Mouse (Mus musculus): Measurements from ENCODE around the gene Ccdc163.

Gene Ccdc163

GRCm38 (mm10) chr4:116707666-116708065 lies 643 bp upstream of the Ccdc163 start:
- no peak for DNase-seq

GRCm38 (mm10) chr4:116708791-116709390 lies 582 bp downstream of the Ccdc163 start:
- DNase-seq: no peak

DNA sequence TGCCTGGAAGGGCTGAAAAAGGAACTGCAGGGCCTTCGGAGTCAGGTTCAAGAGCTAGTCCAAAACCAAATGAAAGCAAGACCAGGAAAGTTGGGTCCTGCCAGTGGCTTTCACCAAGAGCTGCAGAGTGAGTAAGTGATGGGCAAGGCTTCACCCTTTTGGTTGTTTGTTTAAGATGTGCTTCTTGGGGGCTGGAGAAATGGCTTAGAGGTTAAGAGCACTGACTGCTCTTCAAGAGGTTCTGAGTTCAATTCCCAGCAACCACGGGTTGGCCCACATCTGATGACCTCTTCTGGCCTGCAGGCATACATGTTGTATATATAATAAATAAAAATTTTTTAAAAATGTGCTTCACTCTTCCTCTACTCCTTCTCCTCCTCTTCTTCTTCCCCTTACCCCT lies 1.8 kb downstream of the Ccdc163 start:
- DNase-seq: no peak

DNA sequence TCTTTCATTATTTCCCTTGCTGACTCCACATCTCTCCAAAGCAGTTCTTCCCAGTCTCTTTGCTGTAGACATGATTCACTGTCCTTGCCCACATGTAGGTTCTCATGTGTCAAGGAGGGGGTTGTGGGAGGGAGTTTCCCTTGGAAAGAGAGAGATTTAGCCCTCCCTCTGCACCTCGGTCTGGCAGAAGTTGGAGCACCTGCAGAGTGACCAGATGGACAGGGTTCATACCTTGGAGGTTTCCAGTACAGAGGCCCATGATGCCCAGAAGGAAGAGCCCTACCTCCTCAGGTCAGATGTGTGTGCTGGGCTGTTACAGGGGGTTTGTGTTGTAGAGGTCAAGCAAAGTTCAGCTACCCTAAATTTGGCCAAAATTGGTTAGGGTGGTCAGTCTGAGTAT lies 4.2 kb downstream of the Ccdc163 start:
- DNase-seq: no peak

- DNase-seq: peak; percentile 78
These were observed 11.1 kb downstream of the Ccdc163 start for GRCm38 (mm10) chr4:116719396-116719795.

DNA sequence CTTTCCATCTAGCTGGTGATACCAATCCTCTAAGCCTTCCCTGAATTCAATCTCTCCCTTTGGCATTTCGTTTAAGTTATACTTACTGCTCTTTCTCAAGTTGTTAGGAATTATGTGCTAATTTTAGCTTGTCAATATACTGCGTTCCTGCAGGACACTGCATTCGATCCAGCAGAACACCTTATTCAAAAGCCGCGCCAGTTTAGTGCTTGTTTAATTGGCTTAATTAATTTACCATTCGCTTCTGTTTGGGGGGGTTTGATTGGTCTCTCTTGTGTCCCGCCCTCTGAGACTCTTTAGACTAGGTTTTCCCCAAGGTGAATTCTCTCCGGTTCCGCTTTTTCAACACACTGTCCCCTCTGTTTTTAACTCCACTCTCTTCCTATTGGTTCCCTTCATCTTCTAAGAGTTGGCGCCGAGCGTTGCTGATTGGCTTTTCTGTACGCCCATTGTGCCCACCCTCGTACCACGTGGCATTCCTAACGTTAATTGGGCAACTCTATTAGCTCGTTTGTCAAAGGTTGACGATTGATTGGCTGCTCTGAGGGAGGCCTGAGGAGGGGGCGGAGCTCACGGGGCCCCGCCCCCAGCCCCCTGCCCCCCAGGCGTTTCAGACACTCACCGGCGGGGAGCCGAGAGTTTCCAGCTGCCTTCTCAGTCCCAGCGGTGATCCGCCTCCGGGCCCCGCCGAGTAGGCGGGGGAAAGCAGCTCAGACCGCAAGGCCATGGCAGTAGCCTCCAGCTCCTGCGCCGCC lies 12.2 kb downstream of the Ccdc163 start, which contains the start of gene Tesk2:
TSS of gene Tesk2 (plus strand) at position 606 of the 755 bp plus-strand sequence.
- peak; percentile 97 for DNase-seq

DNA sequence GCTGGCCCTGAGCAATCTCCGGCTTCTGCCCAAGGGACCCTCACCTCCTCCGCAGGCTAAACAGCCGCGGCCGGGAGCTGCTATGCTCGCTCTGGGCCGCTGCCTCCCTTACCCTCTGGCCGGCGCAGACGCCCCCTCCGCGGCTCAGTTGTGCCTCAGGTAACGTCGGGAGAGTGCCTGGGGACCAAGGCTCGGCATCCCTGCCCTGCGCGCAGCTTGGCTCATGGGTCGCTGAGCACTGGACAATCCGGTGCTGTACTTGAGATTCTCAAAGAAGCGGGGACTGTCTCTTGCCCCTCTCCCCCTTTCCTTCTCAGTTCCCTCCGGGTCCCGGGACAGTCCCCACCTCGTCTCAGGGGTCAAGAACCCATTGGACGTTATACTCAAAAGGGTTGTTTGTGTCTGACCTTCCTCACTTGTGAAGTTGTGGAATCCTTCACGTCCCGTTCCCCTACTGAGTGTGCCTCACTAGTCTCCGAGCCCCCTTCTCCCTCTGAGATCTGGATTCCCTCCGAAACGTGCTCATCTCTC lies 12.9 kb downstream of the Ccdc163 start:
- DNase-seq: no peak

- no peak for DNase-seq
These were observed 13.9 kb downstream of the Ccdc163 start for GRCm38 (mm10) chr4:116722230-116722629.

DNA sequence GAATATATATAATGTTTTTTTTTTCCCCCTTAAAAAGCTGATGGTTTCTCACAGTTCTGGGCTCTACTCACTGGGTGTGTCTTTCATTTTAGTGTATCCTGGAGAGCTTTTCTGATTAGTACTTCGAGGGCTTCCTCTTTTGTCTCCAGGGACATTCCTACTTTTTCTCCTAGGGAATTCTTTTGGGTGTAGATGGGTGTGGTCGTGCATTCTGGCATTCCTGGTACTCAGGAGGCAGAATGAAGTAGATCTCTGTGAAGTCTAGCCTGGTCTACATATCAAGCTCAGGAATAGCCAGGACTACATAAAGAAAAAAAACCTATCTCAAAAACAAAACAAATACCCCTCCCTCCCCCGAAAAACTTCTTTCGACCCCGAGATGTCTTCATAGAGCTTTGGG lies 17.1 kb downstream of the Ccdc163 start:
- no peak for DNase-seq

DNA sequence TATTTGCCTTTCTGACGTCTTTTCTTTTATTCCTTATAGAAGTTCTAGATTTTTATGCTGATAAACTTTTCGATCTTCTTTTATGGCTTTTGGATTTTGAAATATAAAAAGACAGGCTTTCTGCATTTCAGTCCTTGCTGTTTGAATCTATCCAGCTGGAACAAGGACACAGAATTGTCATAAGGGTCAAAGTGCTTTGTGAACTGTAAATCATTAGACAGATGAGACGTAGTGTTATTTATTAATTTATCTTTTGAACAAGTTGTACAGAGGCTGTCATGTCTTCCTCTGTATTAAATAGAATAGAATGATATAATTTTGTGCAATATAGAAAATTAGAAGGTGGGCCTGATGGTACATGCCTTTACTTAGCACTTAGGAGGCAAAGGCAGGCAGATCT lies 19.1 kb downstream of the Ccdc163 start:
- peak; percentile 7 for DNase-seq

GRCm38 (mm10) chr4:116729532-116729931 lies 21.2 kb downstream of the Ccdc163 start:
- DNase-seq: no peak

DNA sequence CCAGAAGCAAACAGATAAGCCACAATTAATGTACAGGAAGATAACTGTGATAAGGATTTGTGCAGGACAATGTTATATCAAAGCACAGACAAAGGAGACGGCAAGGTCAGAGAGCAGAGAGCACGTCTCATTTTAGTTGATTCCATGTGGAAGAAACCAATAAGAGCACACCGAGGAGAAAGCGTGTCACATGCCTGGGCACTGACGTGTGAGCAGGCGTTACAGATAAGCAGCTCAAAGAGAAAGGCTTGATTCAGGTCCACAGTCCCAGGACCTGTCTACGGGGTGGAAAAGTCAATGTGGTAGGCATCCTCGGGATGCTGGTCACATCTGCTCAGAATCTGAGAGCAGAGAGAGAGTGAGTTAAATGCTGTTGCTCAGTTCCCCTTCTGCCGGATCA lies 22.8 kb downstream of the Ccdc163 start:
- no peak for DNase-seq

GRCm38 (mm10) chr4:116732355-116732754 lies 24.0 kb downstream of the Ccdc163 start:
- DNase-seq: peak; percentile 43

DNA sequence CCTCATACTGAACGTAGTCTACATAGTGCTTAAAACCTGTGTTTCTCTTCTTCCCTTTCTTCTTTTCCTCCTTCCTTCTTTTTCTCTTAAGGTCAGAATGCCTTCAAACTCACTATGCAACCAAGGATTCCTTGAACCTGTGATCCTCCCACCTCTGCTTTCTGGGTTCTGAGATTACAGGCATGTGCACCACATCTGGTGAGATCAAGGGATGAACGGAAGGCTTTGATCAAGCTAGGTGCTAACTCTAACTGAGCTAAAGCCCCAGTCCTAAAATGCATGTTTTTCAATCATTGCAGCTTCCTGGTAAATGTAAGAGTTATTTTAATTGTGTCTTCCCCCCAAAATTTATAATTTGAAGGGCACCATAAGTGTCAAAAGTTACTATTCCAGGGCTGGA lies 26.7 kb downstream of the Ccdc163 start:
- no peak for DNase-seq

- DNase-seq: no peak
These were observed 30.9 kb downstream of the Ccdc163 start for GRCm38 (mm10) chr4:116738972-116739751.

DNA sequence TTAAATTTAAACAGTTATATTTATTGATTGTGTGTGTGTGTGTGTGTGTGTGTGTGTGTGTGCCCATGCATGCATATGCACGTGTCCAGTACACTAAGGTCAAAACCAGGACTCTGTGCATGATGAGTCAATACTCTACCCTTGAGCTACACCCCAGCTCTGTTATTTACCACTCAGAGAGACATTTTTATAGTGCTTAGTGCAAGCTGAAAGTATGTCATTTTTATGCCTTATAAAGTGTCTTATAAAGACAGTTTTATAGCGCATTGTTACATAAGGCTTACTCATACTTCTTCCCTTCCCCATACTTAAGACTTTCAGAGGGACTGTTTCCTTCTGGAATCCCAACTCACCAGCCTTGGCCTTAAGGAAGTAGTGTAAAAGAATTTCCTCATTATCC lies 41.4 kb downstream of the Ccdc163 start:
- no peak for DNase-seq

GRCm38 (mm10) chr4:116761914-116762313 lies 53.6 kb downstream of the Ccdc163 start:
- DNase-seq: no peak

- no peak for DNase-seq
These were observed 55.7 kb downstream of the Ccdc163 start for GRCm38 (mm10) chr4:116764001-116764400.

- DNase-seq: no peak
These were observed 60.2 kb downstream of the Ccdc163 start for GRCm38 (mm10) chr4:116768510-116768909.

DNA sequence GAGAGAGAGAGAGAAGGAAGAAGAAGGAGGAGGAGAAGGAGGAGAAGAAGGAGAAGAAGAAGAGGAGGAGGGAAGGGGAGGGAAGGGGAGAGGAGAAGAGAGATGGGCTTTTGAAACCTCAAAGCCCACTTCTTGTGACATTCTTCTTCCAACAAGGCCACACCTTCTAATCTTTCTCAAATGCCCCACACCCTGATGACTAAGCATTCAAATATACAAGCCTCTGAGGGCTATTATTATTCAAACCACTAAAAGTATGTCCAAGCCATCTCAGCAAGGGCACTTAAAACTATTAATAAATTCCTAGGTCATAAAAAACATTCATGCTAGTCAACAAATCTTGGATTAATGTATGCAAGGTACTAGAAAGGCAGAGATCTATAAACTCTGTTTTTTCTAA lies 60.8 kb downstream of the Ccdc163 start:
- no peak for DNase-seq

DNA sequence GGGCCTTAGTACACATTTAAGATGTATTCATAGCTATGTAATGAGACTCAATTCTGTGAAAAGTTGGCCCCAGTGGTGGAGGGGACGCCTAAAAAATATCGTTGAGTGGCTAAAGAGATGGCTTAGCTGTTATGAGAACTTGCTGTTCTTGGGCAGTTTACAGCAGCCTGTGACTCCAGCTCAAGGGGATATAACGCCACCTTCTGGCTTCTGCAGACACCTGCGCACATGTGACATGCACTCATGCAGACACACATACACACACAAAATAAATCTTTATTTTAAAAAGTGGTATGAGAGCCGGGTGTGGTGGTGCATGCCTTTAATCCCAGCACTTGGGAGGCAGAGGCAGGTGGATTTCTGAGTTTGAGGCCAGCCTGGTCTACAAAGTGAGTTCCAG lies 68.1 kb downstream of the Ccdc163 start:
- no peak for DNase-seq

DNA sequence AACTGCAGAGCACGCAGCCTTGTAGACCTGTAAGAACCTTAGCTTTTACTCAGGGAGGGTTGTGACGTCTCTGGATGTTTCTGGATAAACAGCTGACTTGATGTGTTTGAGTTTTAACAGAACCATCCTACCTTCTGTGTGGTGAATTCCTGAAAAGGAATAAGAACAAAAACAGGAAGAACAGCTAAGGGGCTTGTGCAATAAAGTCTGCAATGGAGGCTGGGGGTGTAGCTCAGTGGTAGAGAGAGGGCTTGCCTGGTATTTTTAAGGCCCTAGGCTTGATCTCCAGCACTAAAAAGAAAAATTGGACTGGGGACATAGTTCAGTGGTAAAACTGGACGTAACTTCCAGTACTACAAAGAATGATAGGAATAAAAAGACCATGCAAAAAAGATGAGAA lies 68.8 kb downstream of the Ccdc163 start:
- no peak for DNase-seq

DNA sequence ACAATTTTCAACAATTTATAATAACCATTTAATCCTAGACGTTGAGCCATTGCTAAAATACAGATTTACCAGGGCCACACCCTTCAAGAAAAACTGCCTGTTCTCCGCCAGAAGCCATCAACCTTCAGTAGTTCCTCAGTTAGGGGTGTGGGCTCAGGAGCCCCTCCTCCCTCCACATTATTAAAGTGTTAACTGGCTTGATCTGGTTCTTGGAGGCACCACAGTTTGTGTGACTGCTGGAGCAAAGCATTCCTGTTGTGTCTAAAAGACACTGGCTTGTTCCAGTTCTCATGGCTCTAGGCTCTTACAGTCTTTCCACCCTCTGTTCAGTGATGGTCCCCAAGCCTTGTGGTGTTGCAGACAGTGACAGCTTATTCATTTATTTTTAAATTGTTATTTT lies 72.2 kb downstream of the Ccdc163 start:
- no peak for DNase-seq

DNA sequence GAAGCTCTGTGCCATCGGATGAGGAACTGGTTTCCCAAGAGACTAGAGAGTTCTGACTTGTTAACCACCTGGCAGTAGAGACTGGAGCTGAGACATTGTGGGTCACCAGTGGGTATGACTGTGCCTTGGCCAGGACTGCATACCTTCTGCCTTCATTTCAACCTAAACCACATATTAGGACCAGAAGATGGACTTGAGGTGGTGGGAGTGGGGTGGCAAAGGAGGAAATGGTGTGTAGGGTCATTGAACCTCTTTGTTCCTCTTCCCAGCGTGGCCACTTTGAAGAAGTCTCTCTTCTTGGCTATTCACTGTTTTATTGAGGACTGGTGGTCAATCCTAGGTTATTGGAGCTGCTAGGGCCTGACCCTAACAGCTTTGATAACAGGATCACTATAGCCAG lies 73.1 kb downstream of the Ccdc163 start:
- no peak for DNase-seq
